Mouse (Mus musculus) cortical plate, adult 2 months (tissue): ENCODE data around the gene Timm17a. TPM values are rescaled to one million over a fixed set of nuclear protein-coding genes. Genes with fewer than 3 reads are reported as not detected.

Experiments
- H3K27ac ChIP-seq: fragments of 200-500 bp; 2 replicates; pipeline ENCODE4 v1.5.1; 2012; ENCODE audit warnings: low read length, control low read depth, inconsistent platforms; ENCODE audit not compliant: insufficient read depth
- H3K4me1 ChIP-seq: fragments of 200-500 bp; 2 replicates; pipeline ENCODE4 v1.6.1; 2011; ENCODE audit warnings: low read length; ENCODE audit not compliant: control insufficient read depth, insufficient read depth
- H3K4me3 ChIP-seq: fragments of 200-500 bp; 2 replicates; pipeline ENCODE4 v1.5.1; 2011; ENCODE audit warnings: mild to moderate bottlenecking, low read length, control low read depth; ENCODE audit not compliant: insufficient read depth
- CTCF ChIP-seq: fragments of 200-500 bp; IDR thresholded peaks from 2 replicates; pipeline ENCODE4 v1.5.1; 2011; ENCODE audit warnings: mild to moderate bottlenecking, control low read depth, low read length; ENCODE audit not compliant: insufficient read depth; ENCODE audit errors: extremely low read depth
- POLR2A ChIP-seq: fragments of 200-500 bp; IDR thresholded peaks from 2 replicates; pipeline ENCODE4 v1.6.1; 2011; ENCODE audit warnings: mild to moderate bottlenecking, low read length, control low read depth; ENCODE audit not compliant: insufficient read depth; ENCODE audit errors: extremely low read depth
- polyA plus RNA-seq: library from polyadenylated mRNA; depleted of rRNA; stranded (reverse); fragments of >200 nt; gene quantifications from 2 replicates; pipeline ENCODE4 v1.2.3, GENCODE M21; 2012

Timm17a gene
- polyA plus RNA-seq, 1 experiment = 88.6 TPM

DNA sequence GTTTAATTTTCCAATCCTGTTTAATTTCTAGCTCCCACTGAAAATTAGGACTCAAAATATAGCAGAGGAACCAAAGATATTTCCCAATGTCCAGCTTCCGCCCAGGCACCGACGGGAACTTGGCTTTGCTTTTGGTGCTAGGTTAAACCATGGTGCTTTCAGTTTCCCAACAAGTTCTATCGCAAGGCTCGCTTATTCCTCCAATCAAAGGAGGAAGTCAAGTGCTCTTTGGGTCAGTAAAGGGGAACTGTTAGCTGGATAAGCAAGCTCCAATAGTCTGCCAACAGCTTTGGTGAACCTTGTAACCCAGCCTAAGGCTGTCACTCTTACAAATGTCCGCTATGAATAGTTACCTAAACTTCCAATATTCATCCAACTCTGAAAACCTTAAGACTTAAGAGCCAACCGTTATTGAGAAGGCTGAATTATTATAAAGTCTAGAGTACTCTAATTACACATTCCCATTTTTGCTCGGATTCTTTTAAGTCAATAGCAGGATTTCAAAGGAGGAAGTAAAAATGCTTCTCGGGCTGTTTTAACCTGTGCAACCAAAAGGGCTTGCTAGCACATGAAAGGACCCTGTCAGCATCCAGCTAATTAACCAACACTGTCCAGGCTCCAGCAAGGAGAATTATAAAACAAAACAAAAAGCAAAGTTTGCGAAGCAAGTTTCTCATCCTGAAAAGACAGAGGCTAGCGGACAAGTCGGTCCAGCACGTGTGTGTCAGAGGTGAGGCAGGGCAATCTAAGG lies 30.9 kb downstream of the Timm17a start:
- Histone ChIP-seq H3K4me1 (no peaks in the 10 kb centered on the region; the same call in 1 of the 2 replicates), H3K27ac (peak overlapping the region; percentile 93), H3K4me3 (peak overlapping the region; percentile 49)
- no peak for TF ChIP-seq CTCF
- TF ChIP-seq POLR2A = no peak

DNA sequence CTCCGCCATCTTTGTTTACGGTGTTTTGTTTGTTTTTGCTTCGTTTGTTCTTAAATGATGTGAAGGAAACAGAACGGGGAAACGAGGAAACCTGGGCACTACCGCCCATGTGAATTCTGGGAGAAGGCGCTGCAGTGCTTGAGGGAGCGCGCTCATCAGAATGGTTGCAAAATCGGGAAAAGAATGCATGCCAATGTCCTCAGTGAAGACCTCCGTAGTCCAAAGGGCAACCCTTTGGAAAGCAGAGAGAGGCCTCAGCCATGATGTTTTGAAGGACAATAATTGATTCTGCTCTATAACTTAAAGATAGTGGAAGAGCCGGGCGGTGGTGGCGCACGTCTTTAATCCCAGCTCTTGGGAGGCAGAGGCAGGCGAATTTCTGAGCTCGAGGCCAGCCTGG lies 31.7 kb downstream of the Timm17a start:
- H3K4me3 ChIP-seq = no peak overlapping the region
- H3K27ac ChIP-seq = no peak overlapping the region
- no peaks in the 10 kb centered on the region; the same call in 1 of the 2 replicates for H3K4me1 ChIP-seq
- TF ChIP-seq CTCF (no peak), POLR2A (no peak)

DNA sequence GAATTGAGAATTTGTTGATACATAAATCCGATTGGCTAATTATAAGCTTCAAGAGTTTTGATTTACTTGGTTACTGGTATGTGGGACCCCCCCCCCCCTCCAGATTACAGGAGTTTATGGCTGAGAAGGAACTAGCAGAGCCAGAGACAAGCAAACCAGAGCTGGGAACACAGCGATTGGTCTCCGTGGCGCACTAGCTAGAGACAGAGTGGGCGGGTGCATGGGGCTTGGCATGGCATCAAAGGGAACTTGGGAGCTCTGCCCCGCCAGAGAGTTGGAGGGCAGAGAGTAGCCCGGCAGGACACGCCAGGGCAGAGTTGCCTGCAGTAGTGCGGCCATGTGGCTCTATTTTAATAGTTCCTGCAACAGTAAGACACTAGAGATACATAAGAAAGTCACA lies 32.9 kb downstream of the Timm17a start:
- H3K4me3 ChIP-seq = no peak overlapping the region
- TF ChIP-seq CTCF = no peak
- no peak for TF ChIP-seq POLR2A
- H3K4me1 ChIP-seq = no peaks in the 10 kb centered on the region; the same call in 1 of the 2 replicates
- H3K27ac ChIP-seq = no peak overlapping the region

DNA sequence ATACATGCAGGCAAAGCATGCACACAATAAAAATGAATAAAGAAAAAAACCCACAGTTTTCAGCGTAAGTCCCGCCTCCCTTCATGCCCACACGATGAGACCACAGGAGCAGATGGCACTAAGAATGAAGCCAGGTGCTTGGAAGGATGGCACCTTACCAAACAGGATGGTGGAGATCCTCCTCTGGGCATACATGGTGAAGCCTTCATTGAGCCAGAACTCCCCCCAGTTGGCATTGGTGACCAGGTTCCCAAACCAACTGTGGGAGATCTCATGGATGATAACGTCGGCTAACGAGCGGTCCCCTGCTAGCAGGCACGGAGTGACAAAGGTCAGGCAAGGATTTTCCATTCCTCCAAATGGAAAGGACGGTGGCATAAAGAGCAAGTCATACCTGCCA lies 42.2 kb downstream of the Timm17a start:
- Histone ChIP-seq H3K4me3 (no peak overlapping the region), H3K4me1 (no peaks in the 10 kb centered on the region), H3K27ac (no peak overlapping the region)
- TF ChIP-seq CTCF = no peak
- no peak for TF ChIP-seq POLR2A

DNA sequence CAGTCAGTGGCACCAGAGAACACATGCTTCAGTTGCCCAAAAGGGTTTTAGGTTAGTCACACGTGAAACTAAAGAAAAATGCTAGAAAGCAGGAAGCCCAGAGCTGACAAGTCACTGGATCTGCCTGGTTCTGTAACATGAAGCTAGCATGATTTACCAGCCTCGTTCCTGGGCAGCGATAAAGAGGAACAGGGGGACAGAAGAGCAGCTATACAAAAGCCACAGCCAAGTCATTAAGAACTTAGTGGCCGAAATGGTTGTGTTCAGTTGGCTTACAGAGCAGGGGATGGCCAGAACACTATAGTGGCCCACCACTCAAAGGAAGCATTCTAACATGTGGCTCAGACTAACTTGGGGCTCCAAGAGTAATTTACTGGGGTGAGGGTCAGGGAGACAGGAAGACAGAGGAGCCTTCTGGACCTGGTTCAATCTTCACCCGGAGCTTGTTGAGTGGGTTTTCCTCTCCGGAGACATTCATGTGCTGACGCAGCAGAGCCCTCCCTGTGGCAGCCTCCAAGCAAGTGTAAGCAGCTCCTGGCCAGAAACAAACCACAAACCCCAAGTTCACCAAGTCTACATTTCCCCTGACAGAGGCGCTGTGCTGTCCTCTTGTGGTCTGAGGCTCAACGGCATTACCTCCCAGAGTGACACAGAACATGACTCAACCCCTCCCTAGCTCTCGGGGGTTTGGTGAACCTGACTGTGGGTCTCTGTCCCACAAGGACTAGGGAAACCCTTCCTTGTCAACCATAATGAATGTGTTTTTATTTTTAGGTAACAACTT lies 45.7 kb downstream of the Timm17a start:
- Histone ChIP-seq H3K4me3 (no peak overlapping the region), H3K27ac (no peak overlapping the region), H3K4me1 (no peaks in the 10 kb centered on the region)
- TF ChIP-seq POLR2A (no peak), CTCF (no peak)

DNA sequence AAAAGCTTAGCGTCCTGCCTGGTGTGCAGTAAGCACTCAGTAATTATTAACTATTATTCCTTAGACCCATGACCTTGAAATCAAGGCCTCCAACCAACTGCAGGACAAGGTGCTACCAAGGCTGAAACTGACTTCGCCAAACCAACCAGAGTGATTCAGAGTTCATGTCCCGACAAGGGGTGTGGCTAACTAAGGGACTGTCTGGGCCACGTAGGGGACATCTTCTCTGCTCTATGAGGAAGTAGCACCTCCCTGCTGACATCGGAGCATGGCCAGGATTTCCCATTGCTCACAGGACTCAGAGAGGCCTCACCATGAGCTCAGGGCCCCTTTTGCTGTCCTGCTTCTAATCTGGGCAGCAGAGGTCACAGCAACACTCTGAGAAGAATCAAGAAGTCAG lies 47.7 kb downstream of the Timm17a start:
- Histone ChIP-seq H3K4me3 (no peak overlapping the region), H3K4me1 (no peaks in the 10 kb centered on the region), H3K27ac (no peak overlapping the region)
- TF ChIP-seq POLR2A (no peak), CTCF (no peak)

DNA sequence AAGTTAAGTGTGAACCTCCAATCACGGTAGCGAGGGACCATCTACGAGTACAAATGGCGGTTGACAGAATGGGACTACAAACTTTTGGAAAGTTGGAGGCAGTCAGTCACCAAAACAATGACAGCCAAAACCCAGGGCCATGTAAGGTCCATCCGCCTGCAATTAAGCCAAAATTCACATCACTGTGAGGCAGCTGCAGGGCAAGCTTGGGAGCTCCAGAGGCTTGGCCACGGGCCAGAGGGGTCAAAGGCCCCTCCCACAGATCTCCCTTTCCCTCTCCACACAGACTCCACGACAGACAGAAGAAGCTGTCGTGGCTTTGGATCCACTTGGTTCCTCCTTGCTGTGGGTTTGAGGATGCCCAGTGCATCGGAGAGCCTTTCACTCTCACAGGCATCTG lies 50.3 kb downstream of the Timm17a start:
- no peak for TF ChIP-seq POLR2A
- no peak for TF ChIP-seq CTCF
- Histone ChIP-seq H3K4me3 (no peak overlapping the region), H3K27ac (no peak overlapping the region), H3K4me1 (no peaks in the 10 kb centered on the region)

DNA sequence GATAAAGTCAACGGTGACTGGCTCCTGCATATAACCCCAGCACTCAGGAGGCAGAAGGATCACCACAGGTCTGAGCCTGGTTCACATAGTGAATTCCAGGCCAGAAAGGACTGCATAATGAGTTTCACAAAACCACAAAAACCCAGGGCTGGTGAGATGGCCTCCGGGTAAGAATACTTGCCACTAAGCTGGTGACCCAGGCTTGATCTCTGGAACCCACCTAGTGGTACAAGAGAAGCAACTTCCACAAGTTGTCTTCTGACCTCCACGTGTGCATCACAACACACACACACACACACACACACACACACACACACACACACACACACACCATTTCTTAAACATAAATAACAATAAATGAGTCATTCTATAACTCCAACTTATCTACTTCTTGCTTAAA lies 51.2 kb downstream of the Timm17a start:
- H3K4me3 ChIP-seq = no peak overlapping the region
- H3K27ac ChIP-seq = no peak overlapping the region
- no peak for TF ChIP-seq POLR2A
- TF ChIP-seq CTCF = no peak

DNA sequence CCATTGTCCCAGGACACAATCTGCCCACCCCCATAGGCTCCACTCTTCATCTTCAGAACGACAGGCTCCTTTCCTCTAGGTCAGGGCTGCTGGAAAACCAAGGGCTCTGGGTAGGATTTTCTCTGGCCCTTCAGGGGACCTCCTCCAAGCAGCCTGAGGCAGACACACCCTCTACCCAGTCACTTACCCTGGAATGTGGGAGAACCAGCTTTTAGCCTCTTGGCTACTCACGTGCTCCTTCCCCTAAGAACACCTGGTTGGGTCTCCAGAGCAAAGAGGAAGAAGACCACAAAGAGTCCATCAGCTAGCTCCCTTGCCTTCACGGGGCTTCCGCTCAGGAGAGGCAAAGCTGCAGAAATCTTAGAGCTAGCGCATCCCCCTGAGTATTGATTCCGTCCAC lies 52.6 kb downstream of the Timm17a start:
- no peak for TF ChIP-seq CTCF
- TF ChIP-seq POLR2A = no peak
- H3K4me1 ChIP-seq = no peaks in the 10 kb centered on the region
- no peak overlapping the region for H3K27ac ChIP-seq
- H3K4me3 ChIP-seq = no peak overlapping the region

More for the DNA sequence above, 51.2 kb downstream of the Timm17a start:
- no peaks in the 10 kb centered on the region for H3K4me1 ChIP-seq

DNA sequence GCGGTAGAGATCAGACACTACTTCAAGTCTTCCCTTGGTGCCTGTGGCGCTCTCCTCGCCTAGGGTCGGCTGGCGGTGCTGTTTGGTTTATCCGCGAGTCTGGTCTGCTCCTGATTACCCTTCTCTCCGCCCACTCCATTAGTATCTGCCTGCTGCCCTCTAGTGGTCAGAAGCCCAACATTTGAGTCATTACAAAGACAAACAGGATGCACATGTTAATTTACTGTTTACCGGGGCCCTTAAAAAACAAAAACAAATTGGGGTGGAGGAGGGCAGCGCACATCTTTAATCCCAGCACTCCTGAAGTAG lies 54.5 kb downstream of the Timm17a start:
- no peak overlapping the region for H3K4me3 ChIP-seq
- peak; percentile 72 for TF ChIP-seq CTCF
- no peak for TF ChIP-seq POLR2A
- no peaks in the 10 kb centered on the region for H3K4me1 ChIP-seq
- no peak overlapping the region for H3K27ac ChIP-seq
